Mouse (Mus musculus) urinary bladder, postnatal 14 days (tissue): ENCODE results near the gene Zfp715.
"Not testable (repeated sequence)": the region's sequence is repeated elsewhere in the genome, so short reads cannot be mapped to it uniquely, and the experiment has no call there.

ENCODE experiments used
- DNase-seq: peaks from one replicate; pipeline ENCODE4 v3.0.0; 2021; ENCODE audit warnings: low spot score

The Zfp715 gene

GRCm38 (mm10) chr7:43291524-43291923 is 21.6 kb downstream of the Zfp715 start:
- no peak for DNase-seq

- peak; percentile 74 for DNase-seq
These were observed 30.1 kb downstream of the Zfp715 start for GRCm38 (mm10) chr7:43282859-43283595.

- no peak for DNase-seq
These were observed 30.6 kb downstream of the Zfp715 start for GRCm38 (mm10) chr7:43282459-43282858.

DNA sequence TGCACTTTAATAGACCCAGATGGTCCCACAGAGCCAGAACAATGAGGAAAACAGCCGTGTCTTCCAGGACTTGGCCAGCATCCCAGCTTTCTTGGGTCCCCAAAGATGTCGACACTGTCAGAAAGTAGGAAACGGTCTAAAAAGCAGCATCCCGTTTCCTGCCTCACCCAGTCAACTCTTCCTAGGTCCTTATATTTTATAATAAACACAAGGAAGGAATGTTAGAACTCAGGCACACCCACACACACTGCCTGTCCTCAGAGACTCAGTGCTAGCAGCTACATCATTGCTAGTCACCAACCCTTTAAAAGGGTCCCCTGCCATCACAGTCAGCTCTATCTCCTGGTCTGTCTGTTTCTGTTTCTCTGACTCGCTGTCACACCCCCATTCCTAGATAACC is 35.7 kb downstream of the Zfp715 start:
- DNase-seq, result no peak

DNA sequence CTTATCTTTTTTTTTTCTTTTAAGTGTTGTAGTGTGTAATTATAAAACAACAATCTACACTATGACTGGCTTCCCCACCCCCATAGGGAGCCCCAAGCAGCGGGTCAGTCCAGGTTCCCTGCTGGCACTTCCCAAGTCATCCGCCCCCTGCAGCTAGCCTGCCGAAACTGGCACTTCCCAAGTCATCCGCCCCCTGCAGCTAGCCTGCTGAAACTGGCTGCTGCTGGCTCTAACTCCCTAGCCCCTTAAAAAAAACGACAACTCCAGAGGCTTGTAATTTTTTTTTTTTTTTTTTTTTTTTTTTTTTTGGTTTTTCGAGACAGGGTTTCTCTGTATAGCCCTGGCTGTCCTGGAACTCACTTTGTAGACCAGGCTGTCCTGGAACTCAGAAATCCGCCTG is 36.9 kb downstream of the Zfp715 start:
- not testable (repeated sequence) for DNase-seq

DNA sequence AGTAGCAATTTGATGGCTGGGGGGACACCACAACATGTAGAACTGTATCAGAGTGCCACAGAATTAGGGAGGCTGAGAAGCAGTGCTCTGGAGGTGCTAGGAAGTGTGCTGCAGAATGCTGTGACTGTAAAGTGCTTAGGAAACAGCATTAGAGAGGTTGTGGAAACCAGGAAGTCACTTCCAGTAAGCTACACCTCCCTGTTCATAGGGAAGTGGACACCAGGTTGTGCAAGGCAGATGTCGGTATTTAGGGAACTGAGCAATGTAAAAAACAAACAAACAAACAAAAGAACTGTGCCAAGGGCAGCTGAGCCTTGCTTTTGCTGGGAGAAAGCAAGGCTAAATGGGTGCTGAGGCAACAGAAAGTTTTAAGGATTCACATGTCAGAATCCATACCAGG is 39.6 kb downstream of the Zfp715 start:
- no peak for DNase-seq

DNA sequence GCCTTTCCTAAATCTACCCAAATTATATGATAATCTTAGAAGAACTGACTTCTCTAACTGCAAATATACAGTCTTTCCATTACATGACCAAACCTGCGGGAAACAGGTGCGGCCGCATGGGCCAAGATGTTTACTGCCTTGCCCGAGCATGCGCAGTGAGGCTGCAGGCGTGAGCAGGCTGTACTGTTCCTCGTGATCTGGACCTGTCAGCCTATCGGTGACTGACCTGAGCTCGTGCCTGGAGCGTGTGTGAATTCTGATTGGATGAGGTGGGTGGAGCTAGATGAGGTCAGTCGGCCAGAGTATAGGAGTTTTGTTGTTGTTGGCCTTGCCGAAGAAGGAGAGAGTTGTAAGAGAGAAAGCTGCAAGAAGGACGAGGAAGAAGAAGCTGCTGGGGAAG is 45.7 kb downstream of the Zfp715 start:
- DNase-seq, result not testable (repeated sequence)

GRCm38 (mm10) chr7:43253540-43253939 is 59.6 kb downstream of the Zfp715 start:
- no peak for DNase-seq

DNA sequence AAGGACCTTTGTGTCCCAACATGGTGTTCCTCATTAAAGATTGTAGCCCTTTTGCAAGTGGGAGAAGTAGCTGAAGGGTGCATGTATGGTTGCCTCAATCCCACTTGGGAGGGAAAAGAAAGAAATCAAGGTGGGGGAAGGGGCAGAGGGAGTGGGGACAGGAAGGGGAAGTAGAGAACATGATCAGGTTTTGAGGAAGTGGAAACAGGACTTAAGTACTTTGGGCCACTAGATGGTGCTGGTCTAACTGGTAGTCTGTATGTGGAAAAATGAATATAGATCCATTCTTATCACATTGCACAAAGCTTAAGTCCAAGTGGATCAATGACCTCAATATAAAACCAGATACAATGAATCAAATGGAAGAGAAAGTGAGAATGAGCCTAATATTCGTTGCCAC is 62.4 kb downstream of the Zfp715 start:
- not testable (repeated sequence) for DNase-seq
